Mouse (Mus musculus): Measurements from ENCODE around the gene Hnrnpll.

The Hnrnpll gene

DNA sequence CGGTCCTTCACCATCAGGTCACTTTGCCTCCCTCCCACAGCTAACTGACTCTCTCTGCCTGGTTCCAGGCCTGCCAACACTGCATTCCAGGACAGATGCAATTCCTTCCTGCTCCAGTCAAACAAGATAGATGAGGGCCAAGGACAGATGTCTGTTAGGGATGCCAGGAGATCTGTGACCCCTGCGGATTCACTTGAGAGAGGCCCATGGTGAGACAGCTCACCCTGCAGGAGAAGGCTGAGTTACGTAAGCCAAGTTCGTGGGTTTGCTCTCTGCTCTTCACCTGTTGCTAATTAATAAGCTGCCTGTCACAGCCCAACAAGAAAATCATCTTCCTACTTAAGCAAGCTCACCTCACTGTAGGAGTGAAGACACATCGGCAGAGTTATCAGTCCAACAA is 63.1 kb downstream of the Hnrnpll start:
- DNase-seq = no peak

DNA sequence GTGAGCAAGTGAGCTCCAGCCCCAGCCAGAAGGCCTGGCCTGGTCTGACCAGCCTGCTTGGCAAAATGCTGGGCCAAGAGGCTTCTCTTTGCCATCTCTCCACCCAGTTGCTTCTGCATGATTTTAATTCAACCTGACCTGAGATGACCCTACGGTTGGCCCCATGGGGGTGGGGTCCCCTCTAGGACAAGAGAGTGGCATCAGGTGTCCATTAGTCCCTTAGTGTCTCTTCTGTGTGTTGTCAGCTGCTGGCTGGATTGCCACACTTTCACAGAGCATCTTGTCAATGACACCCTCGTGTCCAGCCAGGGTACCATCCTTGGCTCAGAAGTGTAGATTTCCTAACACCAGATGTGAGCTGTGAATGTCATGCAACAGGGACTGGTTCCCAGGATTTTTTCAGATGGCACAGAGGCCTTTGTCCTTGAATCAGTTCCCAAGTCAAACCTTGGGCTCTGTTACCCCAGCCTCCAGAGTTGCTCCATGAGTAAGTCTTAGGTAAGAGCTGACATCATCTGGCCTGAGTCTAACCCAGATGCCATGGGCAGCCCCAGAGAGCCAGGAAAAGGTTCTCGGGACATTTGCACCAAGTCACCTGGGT is 66.9 kb downstream of the Hnrnpll start:
- no peak for DNase-seq

DNA sequence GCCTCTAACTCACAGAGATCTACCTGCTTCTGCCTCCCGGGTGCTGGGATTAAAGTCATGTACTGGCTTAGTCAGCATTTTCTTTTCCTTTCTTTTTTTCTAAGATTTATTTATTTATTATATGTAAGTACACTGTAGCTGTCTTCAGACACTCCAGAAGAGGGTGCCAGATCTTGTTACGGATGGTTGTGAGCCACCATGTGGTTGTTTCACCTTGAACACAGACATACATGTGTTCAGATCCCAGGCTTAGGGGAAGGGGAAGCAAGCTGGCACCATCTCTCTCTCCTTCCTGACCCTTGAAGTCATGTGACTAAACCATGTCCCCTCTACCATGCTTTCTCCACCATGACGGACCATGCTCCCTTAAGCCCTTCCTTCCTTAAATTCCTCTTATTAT is 70.0 kb downstream of the Hnrnpll start:
- no peak for DNase-seq

DNA sequence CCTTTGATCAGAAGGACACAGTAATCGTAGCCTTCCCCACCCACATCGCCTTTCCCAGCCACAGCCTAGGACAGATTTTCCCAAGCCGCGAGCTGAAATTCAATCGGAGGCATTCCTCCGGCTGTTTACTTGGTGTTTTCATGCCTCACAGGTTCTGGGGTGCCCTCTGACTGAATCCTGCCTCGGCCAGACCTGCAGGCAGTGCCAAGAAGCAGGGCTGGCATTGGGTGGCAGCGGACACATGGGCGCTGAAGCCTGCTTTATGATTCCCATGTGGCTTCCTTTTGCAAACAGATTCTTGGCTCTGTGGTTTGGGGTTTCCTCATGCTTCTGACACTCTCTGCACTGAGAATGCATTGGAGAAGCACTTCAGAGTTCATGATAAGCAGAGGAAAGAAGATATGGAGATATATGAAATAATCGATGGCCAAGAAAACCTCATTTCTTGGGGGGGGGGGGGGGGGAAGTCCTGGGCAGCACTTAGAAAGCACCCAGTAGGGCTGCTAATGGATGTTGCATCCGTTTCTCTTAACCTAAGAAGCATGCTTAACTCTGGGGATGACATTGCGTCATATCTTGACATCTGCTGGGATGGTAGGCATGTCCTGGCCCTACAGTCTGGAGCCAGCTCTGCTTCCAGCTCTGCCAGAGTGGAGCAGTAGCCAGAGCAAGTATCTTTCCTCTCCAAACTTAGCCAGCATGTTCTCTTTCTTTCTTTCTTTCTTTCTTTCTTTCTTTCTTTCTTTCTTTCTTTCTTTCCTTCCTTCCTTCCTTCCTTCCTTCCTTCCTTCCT is 70.8 kb downstream of the Hnrnpll start:
- DNase-seq = peak; percentile 16 to 28

DNA sequence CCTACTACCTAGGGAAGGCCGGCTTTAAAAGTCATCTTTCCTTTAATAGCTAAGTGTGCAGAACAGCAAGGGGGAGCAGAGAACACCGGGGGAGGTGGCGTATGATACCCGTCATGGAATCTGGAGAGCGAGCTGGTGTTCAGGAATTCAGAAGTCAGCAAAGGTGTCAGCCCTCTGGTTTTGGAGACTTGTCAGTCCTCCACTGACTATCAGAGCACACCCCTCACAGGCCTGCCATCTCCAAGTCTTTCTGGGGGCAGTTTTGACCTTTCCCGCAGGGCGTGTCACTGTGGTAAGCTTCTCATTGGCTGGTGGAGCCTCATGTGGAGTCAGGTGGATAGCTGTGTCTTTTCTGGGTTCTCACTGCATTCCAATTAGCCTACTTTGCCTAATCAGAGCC is 72.0 kb downstream of the Hnrnpll start:
- DNase-seq = no peak

DNA sequence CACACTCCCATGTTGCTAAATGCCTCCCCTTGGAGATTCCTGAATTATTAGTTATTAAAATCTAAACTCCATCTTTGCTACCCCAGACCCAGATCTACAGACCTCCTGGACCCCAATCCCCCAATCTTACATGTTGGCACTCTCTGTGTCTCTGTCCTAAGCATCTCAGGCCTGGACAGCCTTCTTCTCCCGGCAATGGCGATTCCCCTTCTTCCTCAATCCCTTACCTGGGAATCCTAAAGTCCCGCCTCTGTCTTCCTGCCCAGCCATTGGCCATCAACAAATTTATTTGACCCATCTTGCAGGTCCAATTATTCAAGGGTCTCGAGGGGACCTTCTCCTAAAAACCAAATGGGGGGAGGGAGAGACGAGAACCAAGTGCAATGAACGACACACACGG is 77.7 kb downstream of the Hnrnpll start:
- no peak for DNase-seq

DNA sequence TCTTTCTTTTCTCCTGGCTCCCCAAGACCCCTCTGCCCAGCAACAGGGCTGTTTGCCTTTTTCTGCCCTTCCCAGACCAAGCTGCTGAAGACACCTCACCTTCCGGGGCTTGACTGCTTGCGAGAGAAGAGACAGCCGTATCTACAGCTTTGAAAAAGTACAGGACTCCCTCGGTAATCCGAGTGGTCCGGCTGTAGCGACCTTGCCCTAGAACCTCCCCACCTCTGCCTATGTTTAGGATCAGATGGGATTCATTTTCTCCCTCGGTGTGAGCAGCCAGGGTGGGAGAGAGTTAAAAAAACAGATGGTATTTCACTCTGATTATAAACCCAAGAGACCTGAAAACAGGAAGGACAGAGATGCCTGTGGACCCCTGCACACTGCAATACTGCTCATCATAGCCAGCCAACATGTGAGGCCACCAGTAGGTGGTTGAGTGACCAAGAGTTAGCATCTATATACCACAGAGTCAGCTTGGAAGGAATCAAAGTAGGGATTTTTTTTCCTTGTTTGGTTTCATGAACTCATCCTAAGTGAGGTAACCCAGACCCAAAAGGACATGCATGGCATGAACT is 79.1 kb downstream of the Hnrnpll start:
- no peak for DNase-seq

DNA sequence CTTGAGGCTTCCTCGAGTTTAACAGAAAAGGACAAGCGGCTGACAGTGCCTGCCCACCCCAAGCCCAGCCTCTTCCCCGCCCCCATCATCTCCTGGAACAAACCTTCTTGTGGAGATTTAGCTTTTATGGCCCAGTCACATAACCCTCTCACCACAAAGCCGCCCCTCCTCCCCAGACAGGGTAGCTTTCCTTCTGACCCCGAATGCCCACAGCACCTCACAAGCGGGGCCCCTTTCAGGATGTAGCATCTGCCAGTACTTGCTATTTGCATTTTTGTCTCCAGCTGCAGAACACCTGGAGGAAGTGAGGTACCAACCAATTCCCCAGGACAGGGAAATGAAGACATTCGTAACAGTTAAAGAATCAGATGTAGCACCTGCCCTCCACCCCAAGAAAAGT is 79.6 kb downstream of the Hnrnpll start:
- DNase-seq = no peak

DNA sequence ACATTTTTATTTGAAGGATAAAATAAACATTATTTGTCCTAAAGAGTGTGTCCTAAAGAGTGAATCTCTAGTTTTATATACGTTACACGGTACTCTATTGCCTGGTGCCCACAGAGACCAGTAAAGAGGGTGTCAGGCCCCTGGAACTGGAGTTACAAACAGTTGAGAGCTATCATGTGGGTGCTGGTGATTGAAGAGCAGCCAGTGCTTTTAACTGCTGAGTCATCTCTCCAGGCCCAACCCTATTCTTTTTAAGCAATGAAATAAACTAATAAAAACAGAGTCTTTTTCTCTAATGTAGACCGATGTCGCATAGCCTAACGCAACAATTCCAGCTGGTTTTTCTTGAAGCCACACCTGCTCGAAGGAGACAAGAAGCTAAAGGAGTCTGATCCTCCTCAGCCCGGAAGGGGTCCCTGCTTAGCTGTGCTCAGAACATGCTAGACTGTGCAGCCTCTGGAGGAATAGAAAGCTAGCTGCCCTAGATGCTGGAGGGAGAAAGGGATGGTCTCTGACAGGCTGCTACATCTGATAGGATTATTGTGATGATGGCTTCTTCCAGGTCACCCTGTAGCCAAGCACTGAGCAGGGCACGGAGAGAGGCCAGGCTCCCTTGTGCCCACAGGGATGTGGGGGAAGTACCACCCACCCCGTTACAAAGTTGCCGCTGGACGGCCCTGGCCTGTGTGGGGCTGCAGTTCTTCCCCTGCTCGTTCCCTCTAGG is 80.2 kb downstream of the Hnrnpll start:
- no peak for DNase-seq

DNA sequence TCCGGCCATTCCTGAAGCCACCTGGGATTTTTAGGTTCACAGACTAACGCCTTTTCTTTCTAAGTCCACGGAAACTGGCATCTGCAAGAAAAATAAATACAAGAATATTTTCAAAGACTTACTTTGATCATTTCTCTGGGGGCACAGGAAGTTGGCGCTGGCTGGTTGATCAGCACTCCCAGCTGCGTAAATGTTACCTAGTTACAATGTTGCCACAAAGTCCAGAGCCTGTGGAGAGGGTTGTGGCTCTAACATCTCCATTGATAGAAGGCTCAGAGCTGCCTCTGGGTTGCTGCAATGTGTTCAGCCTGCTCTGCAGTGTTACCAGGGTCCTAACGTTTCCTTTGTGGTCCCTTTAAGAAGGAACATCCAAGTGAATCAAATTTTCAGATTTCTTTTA is 80.8 kb downstream of the Hnrnpll start:
- DNase-seq = no peak

DNA sequence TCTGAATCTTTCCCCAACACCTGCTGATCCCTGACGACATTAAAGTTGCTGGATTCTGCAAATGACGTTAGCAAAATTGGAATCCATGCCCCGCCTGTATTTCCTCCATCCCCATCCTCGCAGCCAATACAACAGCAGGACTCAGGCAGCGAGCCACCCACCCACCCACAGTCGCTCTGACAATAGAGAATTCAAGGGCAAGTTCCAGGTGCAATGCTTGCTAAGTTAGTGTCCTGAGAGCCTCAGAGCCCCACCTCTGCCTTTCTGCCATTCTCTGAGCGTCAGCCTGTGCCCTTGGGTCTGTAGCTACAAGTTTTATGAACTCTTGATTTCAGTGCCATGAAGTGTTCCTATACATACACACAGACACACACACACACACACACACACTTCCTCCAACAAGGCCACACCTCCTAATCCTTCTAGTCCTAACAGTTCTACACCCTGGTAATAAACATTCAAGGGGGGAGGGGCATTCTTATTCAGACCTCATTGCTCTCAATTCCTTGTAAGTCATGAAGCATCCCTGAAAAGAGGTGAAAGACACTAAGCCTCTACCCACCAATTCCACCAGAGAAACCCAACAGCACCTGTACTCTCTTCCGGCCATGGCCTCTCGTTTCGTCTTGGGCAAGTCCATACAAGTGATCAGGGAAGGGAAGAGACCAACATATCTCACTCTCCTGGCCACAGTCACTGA is 81.6 kb downstream of the Hnrnpll start:
- DNase-seq = no peak
